Mouse (Mus musculus) right cerebral cortex, adult 2 months (tissue): ENCODE results near the gene Qser1.

Experiments used
- DNase-seq, 2 experiments: peaks; one replicate each; pipeline ENCODE4 v3.0.0; 2021 to 2022; ENCODE audit warnings: low spot score in 2 of 2

The Qser1 gene

GRCm38 (mm10) chr2:104817555-104818330 lies 1.2 kb upstream of the Qser1 start:
- no peak for DNase-seq

GRCm38 (mm10) chr2:104816866-104817439 lies 393 bp upstream of the Qser1 start:
- peak; percentile 80 to 83 for DNase-seq

GRCm38 (mm10) chr2:104815561-104816370 lies 794 bp downstream of the Qser1 start:
- peak; percentile 22 to 31 for DNase-seq

GRCm38 (mm10) chr2:104814181-104814951 lies 2.2 kb downstream of the Qser1 start:
- DNase-seq = no peak

- DNase-seq = no peak
These were observed 11.1 kb downstream of the Qser1 start for GRCm38 (mm10) chr2:104805435-104805834.

GRCm38 (mm10) chr2:104774763-104775162 lies 41.8 kb downstream of the Qser1 start:
- peak in 1 of 2 experiments; percentile 18 for DNase-seq

- DNase-seq = no peak
These were observed 47.9 kb downstream of the Qser1 start for GRCm38 (mm10) chr2:104768697-104769096.

GRCm38 (mm10) chr2:104764018-104764417 lies 52.5 kb downstream of the Qser1 start:
- DNase-seq = no peak

GRCm38 (mm10) chr2:104763134-104763703 lies 53.3 kb downstream of the Qser1 start:
- no peak for DNase-seq

- no peak for DNase-seq
These were observed 65.9 kb downstream of the Qser1 start for GRCm38 (mm10) chr2:104750611-104751010.

- DNase-seq = no peak
These were observed 67.8 kb downstream of the Qser1 start for GRCm38 (mm10) chr2:104748652-104749183.

GRCm38 (mm10) chr2:104746251-104746650 lies 70.3 kb downstream of the Qser1 start:
- no peak for DNase-seq

- no peak for DNase-seq
These were observed 72.6 kb downstream of the Qser1 start for GRCm38 (mm10) chr2:104743971-104744370.

- DNase-seq = no peak
These were observed 73.4 kb downstream of the Qser1 start for GRCm38 (mm10) chr2:104743160-104743559.

GRCm38 (mm10) chr2:104742741-104743064 lies 73.9 kb downstream of the Qser1 start, which contains the start of gene Depdc7:
Gene Depdc7 (minus strand): TSS chr2:104742878.
- peak; percentile 82 to 83 for DNase-seq

- no peak for DNase-seq
These were observed 74.4 kb downstream of the Qser1 start for GRCm38 (mm10) chr2:104741896-104742740.

- no peak for DNase-seq
These were observed 75.4 kb downstream of the Qser1 start for GRCm38 (mm10) chr2:104741015-104741758.

GRCm38 (mm10) chr2:104740248-104740949 lies 76.2 kb downstream of the Qser1 start:
- DNase-seq = no peak

- DNase-seq = no peak
These were observed 76.9 kb downstream of the Qser1 start for GRCm38 (mm10) chr2:104739691-104740090.
